Mouse (Mus musculus) lung, postnatal 4 days (tissue): ENCODE measurements at regions not wholly inside any gene's neighbourhood (a gene's known extent, or its start where the extent isn't known, plus 50 kb on each side); places are given as distances from the start of the nearest gene placed in this dataset.
"Not testable (repeated sequence)": the region's sequence is repeated elsewhere in the genome, so short reads cannot be mapped to it uniquely, and the experiment has no call there.

ENCODE experiments used
- DNase-seq, 2 experiments: peaks; one replicate each; pipeline ENCODE4 v3.0.0; 2021

DNA sequence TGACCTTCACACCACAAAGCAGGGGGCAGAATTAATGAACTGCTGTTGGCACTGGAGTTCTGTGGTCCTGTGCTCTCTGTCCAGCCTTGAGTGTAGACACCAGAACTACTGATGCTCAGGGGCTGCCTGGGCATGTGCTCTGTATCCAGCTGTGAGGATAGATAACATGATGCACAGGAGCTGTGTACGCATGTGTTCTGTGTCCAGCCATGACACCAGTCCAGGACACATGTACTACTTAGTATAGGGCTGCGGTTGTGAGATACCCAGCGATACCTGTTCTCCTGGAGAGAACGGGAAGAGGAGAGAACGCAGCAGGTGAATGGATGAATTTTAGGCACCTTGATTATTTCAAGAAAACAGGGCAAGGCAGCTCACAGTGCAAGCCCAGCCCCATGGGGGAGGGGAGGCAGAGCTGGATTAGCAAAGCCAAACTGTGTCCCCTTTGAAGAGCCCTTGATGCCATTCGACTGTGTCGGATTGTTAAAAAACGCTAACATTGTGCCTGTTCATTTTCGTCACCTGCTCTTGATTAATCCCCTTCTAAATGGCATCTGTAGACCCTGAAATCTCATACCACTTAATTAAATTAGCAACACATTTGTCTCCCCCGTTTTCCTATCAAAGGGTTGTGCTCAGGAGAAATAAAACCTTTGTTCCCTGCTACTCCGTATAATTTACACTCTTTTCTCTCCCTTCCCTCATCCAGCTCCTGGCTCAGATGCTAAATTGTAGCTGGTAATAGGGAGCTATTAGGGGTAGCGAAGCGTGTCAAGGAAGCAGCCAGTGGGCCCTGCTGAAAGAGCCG lies 218.8 kb upstream of the Irx4 start:
- DNase-seq: no peak

DNA sequence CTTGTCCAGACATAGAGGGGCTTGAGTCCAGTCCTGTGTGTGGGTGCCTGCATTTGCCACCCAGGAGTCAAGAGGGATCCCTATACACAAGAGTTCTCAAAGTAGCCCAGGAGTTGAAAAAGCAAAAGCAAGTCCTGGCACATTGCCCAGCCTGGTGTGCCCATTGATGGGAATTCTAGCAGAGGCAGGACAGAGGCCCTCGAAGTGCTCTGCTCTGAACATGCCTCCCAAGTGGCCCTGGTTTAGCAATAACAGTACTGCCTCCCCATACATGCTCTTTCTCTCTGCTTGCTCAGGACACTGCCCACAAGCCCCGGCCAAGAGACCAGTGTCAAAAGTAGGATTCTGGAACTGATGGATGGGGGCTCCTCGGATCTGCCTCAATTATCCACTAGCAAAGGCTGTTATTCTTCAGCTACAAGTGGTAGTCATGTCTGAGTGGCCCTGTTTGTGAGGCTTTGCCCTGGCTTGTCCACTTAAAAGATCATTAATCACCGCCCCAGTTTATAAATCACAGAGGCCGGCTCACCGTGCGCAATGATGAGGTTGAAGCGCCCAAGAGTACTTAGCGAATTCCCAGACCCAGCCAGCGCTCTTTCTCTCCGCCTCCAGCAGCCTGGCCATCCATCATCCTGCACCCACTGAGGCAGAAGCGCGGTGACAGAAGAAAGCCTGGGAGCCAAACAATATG lies 190.3 kb upstream of the Irx4 start:
- DNase-seq: no peak

GRCm38 (mm10) chr13:73070531-73070908 lies 189.8 kb upstream of the Irx4 start:
- DNase-seq: no peak

DNA sequence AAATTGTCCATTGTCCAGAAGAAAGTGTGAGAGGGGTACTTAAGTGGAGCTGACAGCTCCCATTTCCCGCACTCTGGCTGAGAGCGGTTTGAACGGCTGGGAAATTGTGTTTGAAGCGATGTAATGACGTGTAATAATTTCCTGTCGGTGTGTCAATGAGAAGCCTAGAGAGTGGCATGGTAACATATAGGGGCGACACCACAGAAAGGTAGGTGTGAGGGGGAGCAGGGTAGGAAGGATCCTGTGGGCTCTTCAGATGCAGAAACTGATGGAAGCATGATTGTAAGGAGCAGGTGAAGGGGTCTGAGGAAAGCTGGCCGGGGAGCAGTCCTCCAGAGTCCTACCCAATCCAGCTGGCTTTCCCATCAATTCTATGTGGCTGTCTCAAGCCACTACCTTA lies 189.2 kb upstream of the Irx4 start:
- no peak for DNase-seq

- no peak for DNase-seq
Observed at GRCm38 (mm10) chr13:73071854-73072852, 188.1 kb upstream of the Irx4 start.

DNA sequence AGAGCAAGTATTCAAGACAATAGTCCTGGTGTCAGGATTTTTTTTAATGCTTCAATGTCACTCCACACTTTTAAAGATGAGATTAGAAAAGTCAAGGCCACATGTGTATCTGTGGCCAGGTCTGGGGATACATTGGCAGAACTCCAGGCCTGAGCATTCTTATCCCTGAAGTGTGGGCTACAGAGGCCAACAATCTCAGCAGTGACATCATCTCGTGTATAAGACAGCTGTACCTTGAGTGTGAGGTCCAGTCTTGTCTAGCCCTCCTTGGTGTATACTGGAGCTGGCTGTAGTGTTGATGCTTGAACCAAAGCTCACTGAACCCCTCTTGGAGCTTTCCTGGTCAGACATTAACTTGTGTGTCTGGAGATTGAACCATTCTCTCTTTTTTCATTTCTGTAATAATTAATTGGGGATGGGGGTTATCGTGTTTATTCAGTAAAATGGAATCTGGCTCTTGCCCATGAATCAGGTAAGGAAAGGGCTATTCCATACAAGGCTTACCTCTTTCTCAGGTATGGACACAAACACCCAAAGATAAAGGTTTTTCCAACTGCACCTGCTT lies 182.3 kb upstream of the Irx4 start:
- no peak for DNase-seq

- not testable (repeated sequence) for DNase-seq
Observed at GRCm38 (mm10) chr13:73087815-73088214, 172.5 kb upstream of the Irx4 start.

GRCm38 (mm10) chr13:73091886-73092285 lies 168.4 kb upstream of the Irx4 start:
- no peak for DNase-seq

GRCm38 (mm10) chr13:73097502-73097901 lies 162.8 kb upstream of the Irx4 start:
- no peak for DNase-seq

- DNase-seq: no peak
Observed at GRCm38 (mm10) chr13:73099407-73099806, 160.9 kb upstream of the Irx4 start.

GRCm38 (mm10) chr13:73107250-73107993 lies 152.9 kb upstream of the Irx4 start:
- no peak for DNase-seq

DNA sequence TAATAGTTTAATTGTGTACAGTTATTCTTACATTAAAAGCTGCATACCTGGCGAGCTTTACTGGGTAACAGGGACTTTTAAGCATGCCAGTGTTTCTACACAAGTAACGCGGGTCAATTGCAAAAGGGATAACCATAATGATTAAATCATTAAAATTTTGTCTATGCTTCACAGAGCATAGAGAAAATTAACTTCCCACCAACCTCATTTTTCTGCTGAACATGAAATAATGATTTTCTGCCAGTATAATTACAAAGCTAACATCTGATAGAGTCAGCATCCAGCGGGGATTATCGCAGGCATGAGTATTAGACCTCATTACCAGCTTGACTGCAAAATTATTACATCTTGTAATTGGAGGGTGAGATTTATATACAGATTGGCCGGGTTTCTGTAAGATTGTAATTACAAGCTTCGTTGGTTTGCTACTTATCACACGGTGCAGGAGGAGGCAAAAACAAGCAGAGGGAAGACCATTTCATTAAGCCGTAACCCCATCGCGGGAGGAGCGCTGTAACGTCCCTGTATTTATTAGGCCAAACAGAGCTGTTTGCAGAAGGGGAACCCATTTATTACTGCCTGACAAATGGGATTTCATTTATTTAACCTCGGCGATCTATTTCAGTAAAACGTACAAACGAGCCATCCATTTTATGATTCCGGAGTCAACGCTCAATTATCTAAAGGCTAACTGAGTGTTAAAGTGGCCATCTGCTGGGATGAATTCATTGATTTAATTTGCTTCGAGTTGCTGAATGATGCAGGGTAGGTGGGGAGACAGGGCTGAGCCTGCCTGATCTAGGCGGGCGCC lies 143.3 kb upstream of the Irx4 start:
- no peak for DNase-seq

DNA sequence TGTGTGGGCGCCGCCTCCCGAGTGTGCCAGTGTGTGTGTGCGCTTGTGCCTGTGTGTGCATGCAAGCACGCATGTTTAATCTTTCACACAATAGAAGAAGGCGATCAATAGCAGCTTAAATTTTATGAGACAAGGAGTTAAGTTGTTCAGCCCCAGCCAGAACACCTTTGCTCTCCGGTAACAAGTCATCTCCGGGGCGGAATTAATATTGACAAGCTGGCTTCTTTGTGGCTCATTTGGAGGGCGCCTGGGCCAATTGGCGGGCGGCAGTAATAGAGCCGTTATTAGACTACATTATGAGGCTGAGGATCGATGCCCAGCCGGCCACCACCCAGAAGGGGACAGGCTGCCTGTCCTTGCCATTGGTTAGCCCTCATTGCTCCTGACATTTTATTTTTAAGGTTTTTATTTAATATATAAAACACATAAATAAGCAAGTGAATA lies 142.6 kb upstream of the Irx4 start:
- no peak for DNase-seq

DNA sequence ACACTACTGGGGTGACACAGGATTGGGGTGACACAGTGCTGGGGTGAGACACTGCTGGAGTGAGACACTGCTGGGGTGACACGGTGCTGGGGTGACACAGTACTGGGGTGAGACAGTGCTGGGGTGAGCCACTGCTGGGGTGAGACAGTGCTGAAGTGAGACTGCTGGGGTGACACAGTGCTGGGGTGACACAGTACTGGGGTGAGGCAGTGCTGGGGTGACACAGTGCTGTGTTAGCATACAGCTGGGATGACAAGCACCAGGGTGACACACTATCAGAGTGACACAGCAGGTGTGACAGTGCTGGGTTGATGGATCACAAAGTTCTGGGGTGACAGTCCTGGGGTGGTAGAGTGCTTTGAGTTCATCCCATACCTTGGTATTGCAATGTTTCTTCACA lies 137.3 kb upstream of the Irx4 start:
- DNase-seq: no peak

GRCm38 (mm10) chr13:73131270-73131669 lies 129.0 kb upstream of the Irx4 start:
- DNase-seq: no peak

GRCm38 (mm10) chr13:73132746-73133145 lies 127.5 kb upstream of the Irx4 start:
- no peak for DNase-seq

GRCm38 (mm10) chr13:73134929-73135328 lies 125.3 kb upstream of the Irx4 start:
- no peak for DNase-seq

DNA sequence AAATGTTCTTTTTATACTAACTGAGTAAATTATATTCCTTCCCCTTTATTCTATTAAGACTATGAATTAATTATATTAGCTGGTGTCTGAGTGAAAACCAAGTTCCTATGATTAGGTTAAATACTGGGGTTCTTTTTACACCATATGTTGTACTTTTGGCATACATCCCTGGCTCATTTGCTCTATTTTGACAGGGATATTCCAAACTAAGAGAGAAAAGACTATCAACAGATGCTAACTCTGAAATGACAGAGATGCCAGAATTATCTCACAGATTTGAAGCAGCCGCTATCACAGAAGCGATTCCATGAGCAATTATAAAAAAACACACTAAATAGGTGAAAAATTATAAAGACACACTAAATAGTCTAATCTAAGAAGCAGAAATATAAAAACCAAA lies 119.0 kb upstream of the Irx4 start:
- DNase-seq: no peak

- DNase-seq: no peak
Observed at GRCm38 (mm10) chr13:73158016-73158415, 102.3 kb upstream of the Irx4 start.

- no peak for DNase-seq
Observed at GRCm38 (mm10) chr13:73159454-73159853, 100.8 kb upstream of the Irx4 start.

DNA sequence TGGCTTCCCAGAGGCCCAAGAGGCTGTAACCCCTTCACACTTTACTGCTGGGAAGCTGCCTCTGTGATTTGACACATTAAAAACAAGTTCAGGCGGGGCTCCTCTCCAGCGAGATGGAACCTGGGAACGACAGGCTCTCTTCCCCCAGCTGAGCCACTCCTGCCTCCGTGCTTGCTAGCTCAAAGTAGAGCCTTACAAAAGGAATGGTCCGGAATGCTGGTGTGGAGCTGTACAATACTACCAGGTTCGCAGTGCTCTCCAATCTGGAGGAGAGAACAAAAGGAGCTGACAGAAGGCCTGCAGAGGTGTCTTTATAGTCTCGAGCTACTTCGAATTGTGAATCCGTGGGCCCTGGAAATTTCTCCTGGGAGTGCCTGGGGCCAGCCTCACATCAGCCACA lies 100.4 kb upstream of the Irx4 start:
- no peak for DNase-seq
